Mouse (Mus musculus) inflammation-experienced regulatory T-cells (primary cell): ENCODE data around the gene Brinp3. TPM values are rescaled to one million over a fixed set of nuclear protein-coding genes. Genes with fewer than 3 reads are reported as not detected.

ENCODE experiments used
- polyA plus RNA-seq, 2 experiments: library from polyadenylated mRNA; unstranded; fragments of 100-300 nt; shearing (Covaris generic); gene quantifications; one replicate each; pipeline ENCODE4 v1.2.1; 2017

The Brinp3 gene
- under 1 TPM; 0.14 to 0.76 TPM for polyA plus RNA-seq

GRCm38 (mm10) chr1:146494681-146495331, at the start of gene Brinp3:
Gene Brinp3, plus strand, starts transcription at chr1:146494760.

